Mouse (Mus musculus) mouse trophoblast stem cell (cell line): Measurements from ENCODE around the gene Apaf1.

Source experiments
- in situ Hi-C, 2 experiments: fragments of 300-500 bp; cut with MseI, MboI; formaldehyde crosslinking; loops; 2 replicates in 1 of 2; 3 replicates in 1 of 2; pipeline ENCODE4 v1.15.1; 2025

The Apaf1 gene

GRCm38 (mm10) chr10:91082550-91083392, at the start of gene Apaf1, which contains the start of gene Ikbip:
Gene Apaf1, minus strand, starts transcription at chr10:91082770.
Gene Ikbip, plus strand, starts transcription at chr10:91082940.
- in situ Hi-C loops, result no loop called here

GRCm38 (mm10) chr10:91131565-91131964, 49.0 kb upstream of the Apaf1 start:
- in situ Hi-C loops, result no loop called here

GRCm38 (mm10) chr10:91130792-91131191, 48.2 kb upstream of the Apaf1 start:
- in situ Hi-C loops, result no loop called here

GRCm38 (mm10) chr10:91128551-91129160, 46.1 kb upstream of the Apaf1 start:
- in situ Hi-C loops, result no loop called here

GRCm38 (mm10) chr10:91127395-91127794, 44.8 kb upstream of the Apaf1 start:
- in situ Hi-C loops, result no loop called here

- in situ Hi-C loops, result no loop called here
Measured at GRCm38 (mm10) chr10:91126618-91127355, 44.2 kb upstream of the Apaf1 start.

GRCm38 (mm10) chr10:91123828-91124822, 41.6 kb upstream of the Apaf1 start, which contains the start of gene Slc25a3:
Gene Slc25a3, minus strand, starts transcription at chr10:91124059.
- in situ Hi-C loops, result no loop called here

GRCm38 (mm10) chr10:91123281-91123827, 40.8 kb upstream of the Apaf1 start:
- in situ Hi-C loops, result no loop called here

- in situ Hi-C loops, result no loop called here
Measured at GRCm38 (mm10) chr10:91122646-91123045, 40.1 kb upstream of the Apaf1 start.

- in situ Hi-C loops, result no loop called here
Measured at GRCm38 (mm10) chr10:91116958-91117357, 34.4 kb upstream of the Apaf1 start.

GRCm38 (mm10) chr10:91109841-91110240, 27.3 kb upstream of the Apaf1 start:
- in situ Hi-C loops, result no loop called here

- in situ Hi-C loops, result no loop called here
Measured at GRCm38 (mm10) chr10:91105981-91106380, 23.4 kb upstream of the Apaf1 start.

- in situ Hi-C loops, result no loop called here
Measured at GRCm38 (mm10) chr10:91102799-91103590, 20.4 kb upstream of the Apaf1 start.

GRCm38 (mm10) chr10:91101936-91102335, 19.4 kb upstream of the Apaf1 start:
- in situ Hi-C loops, result no loop called here

GRCm38 (mm10) chr10:91100101-91100500, 17.5 kb upstream of the Apaf1 start:
- in situ Hi-C loops, result no loop called here

- in situ Hi-C loops, result no loop called here
Measured at GRCm38 (mm10) chr10:91098056-91098455, 15.5 kb upstream of the Apaf1 start.

GRCm38 (mm10) chr10:91094251-91095104, 11.9 kb upstream of the Apaf1 start:
- in situ Hi-C loops, result no loop called here

GRCm38 (mm10) chr10:91092812-91093211, 10.2 kb upstream of the Apaf1 start:
- in situ Hi-C loops, result no loop called here

GRCm38 (mm10) chr10:91083393-91083927, 890 bp upstream of the Apaf1 start:
- in situ Hi-C loops, result no loop called here
